Mouse (Mus musculus) kidney, adult 18-20 months (tissue): ENCODE measurements around the gene Safb2.
A peak's percentile ranks its signal among the peaks of the same experiment; 100 is the strongest.

Experiments used
- DNase-seq: peaks from one replicate; pipeline ENCODE4 v3.0.0; 2021

The Safb2 gene

GRCm38 (mm10) chr17:56609452-56610171 is 25.2 kb upstream of the Safb2 start, which contains the start of gene 2410015M20Rik:
Gene 2410015M20Rik (minus strand): TSS chr17:56609771.
- DNase-seq = peak; percentile 96

- DNase-seq = no peak
Measured at GRCm38 (mm10) chr17:56608699-56609098, 24.3 kb upstream of the Safb2 start.

GRCm38 (mm10) chr17:56607521-56608062 is 23.2 kb upstream of the Safb2 start:
- no peak for DNase-seq

GRCm38 (mm10) chr17:56605431-56605830 is 21.0 kb upstream of the Safb2 start:
- DNase-seq = no peak

- no peak for DNase-seq
Measured at GRCm38 (mm10) chr17:56604422-56604821, 20.0 kb upstream of the Safb2 start.

- DNase-seq = no peak
Measured at GRCm38 (mm10) chr17:56604070-56604380, 19.6 kb upstream of the Safb2 start.

GRCm38 (mm10) chr17:56603186-56604069 is 19.0 kb upstream of the Safb2 start:
- no peak for DNase-seq

GRCm38 (mm10) chr17:56593527-56594271 is 9.3 kb upstream of the Safb2 start:
- DNase-seq = no peak

- DNase-seq = no peak
Measured at GRCm38 (mm10) chr17:56592553-56592952, 8.2 kb upstream of the Safb2 start.

- DNase-seq = no peak
Measured at GRCm38 (mm10) chr17:56588921-56589320, 4.5 kb upstream of the Safb2 start.

GRCm38 (mm10) chr17:56587773-56588172 is 3.4 kb upstream of the Safb2 start:
- no peak for DNase-seq

GRCm38 (mm10) chr17:56585171-56585821 is 911 bp upstream of the Safb2 start:
- DNase-seq = no peak

GRCm38 (mm10) chr17:56583611-56584256 is 651 bp downstream of the Safb2 start:
- no peak for DNase-seq

- DNase-seq = no peak
Measured at GRCm38 (mm10) chr17:56583071-56583470, 1.3 kb downstream of the Safb2 start.

GRCm38 (mm10) chr17:56572939-56573338 is 11.4 kb downstream of the Safb2 start:
- DNase-seq = no peak

- no peak for DNase-seq
Measured at GRCm38 (mm10) chr17:56572154-56572553, 12.2 kb downstream of the Safb2 start.

- no peak for DNase-seq
Measured at GRCm38 (mm10) chr17:56570287-56570686, 14.1 kb downstream of the Safb2 start.

- no peak for DNase-seq
Measured at GRCm38 (mm10) chr17:56567370-56567769, 17.0 kb downstream of the Safb2 start.

GRCm38 (mm10) chr17:56566918-56567317 is 17.5 kb downstream of the Safb2 start:
- DNase-seq = no peak

GRCm38 (mm10) chr17:56566293-56566692 is 18.1 kb downstream of the Safb2 start:
- DNase-seq = no peak

GRCm38 (mm10) chr17:56561866-56562265 is 22.5 kb downstream of the Safb2 start:
- no peak for DNase-seq

- no peak for DNase-seq
Measured at GRCm38 (mm10) chr17:56560131-56560530, 24.3 kb downstream of the Safb2 start.
